9 mouse cellular contexts compared by ENCODE assay signal in the genomic region with DNA sequence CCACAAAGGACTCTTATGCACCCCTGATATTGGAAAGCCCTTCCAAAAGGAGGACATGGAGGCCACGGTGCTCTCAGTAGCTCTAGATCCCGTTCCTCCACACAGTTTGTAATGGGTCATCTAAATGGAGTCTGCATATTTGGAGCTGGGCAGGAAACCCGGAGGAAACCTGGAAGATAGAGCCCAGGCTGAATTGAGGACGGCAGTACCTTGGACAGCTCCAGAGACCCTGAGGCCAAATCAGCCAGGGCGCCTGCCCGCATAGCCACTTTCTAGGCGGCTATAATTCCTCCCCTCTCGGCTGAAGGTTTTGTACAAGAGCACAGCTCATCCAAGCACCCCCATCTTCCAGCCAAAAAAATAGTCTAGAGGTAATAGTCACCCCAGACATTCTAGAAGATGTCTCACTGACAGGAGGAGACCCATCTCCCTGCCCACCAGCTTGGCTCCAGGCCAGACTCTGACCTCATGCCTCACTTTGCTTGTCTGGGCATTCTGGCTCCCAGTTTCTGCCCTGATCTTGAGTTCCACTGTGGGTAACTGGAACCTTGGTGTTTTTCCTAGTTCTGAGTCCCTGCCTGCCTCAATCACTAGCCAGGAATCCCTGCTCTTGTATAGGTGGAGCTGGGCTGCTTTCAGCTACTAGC. TPM values are rescaled to one million over a fixed set of nuclear protein-coding genes. Genes with fewer than 3 reads are reported as not detected.
DNase-seq lines count a peak whose midpoint lies in the region; ATAC-seq and TF ChIP-seq lines count a peak whose summit lies in the region.
"Had no signal": no experiment of that assay in that cellular context is flagged by ENCODE, and none has a peak within 500 bp of the region (broad histone marks: within the 10 kb centered on the region; RNA-seq: fewer than 3 reads in every experiment).

No protein-coding gene starts in this region.

- no peak overlapping the region for H3K4me3 ChIP-seq in kidney, adult 2 months (ENCODE audit: insufficient read depth, low read depth, low read length)
- H3K4me3 ChIP-seq in kidney, embryonic 16.5 days (ENCODE audit: low read length) = no peak overlapping the region

- WGBS in kidney, adult 2 months = 6% methylated on average over 8 of the region's 8 CpGs
- 3% methylated on average over 8 of the region's 8 CpGs for WGBS in kidney, embryonic 16.5 days

- H3K27ac ChIP-seq in kidney, adult 2 months (ENCODE audit: insufficient read depth, low read depth, low read length) = no peak overlapping the region
- no peak overlapping the region for H3K27ac ChIP-seq in kidney, embryonic 16.5 days (ENCODE audit: low read length)
- H3K27ac ChIP-seq: limb, embryonic 12.5 days had no signal

- DNase-seq in kidney, adult 2 months = peak; percentile 29
- peak; percentile 65 for DNase-seq in NIH3T3 (ENCODE audit: low read depth)
- DNase-seq in adrenal gland, postnatal 36 days = peak; percentile 67 to 70
- peak; percentile 85 for DNase-seq in kidney, postnatal 10 days
- DNase-seq in retina, embryonic 14.5 days (ENCODE audit: low spot score) = peak; percentile 84
- no peak for DNase-seq in frontal cortex, postnatal 10 days (ENCODE audit: low spot score in 2 of 2)

- no peaks in the 10 kb centered on the region; the same call in 1 of the 2 replicates for H3K27me3 ChIP-seq in kidney, adult 2 months (replicated peaks; ENCODE audit: control insufficient read depth, insufficient read depth, low read length)
- H3K27me3 ChIP-seq in kidney, embryonic 16.5 days (ENCODE audit: insufficient read depth, low read length) = peaks cover 64% of the 10 kb centered on the region

- TF ChIP-seq CTCF in kidney, adult 2 months (conservative IDR thresholded peaks at IDR 0.05; ENCODE audit: insufficient read depth, insufficient read length, low read depth, low read length) = no peak

- no peaks in the 10 kb centered on the region for H3K4me1 ChIP-seq in kidney, adult 2 months (ENCODE audit: control insufficient read depth, insufficient read depth, low read length)
- H3K4me1 ChIP-seq in kidney, embryonic 16.5 days (ENCODE audit: insufficient read depth, low read length) = peaks cover 16% of the 10 kb centered on the region

- no peak overlapping the region for H3K4me2 ChIP-seq in kidney, embryonic 16.5 days (replicated peaks; ENCODE audit: low read depth, low read length)

- H3K9me3 ChIP-seq in kidney, embryonic 16.5 days (ENCODE audit: low read length) = no peaks in the 10 kb centered on the region
- H3K9me3 ChIP-seq: limb, embryonic 12.5 days had no signal

- ATAC-seq in kidney, embryonic 16.5 days (ENCODE audit: low FRiP score, low TSS enrichment) = no peak
- ATAC-seq in erythroid progenitor cell, adult 5-6 weeks (replicated peaks; ENCODE audit: low FRiP score, poor library complexity, severe bottlenecking) = no peak

- no peak overlapping the region for H3K9ac ChIP-seq in kidney, embryonic 16.5 days (replicated peaks; ENCODE audit: low read length)
- H3K9ac ChIP-seq: limb, embryonic 12.5 days had no signal

- H3K36me3 ChIP-seq in kidney, adult 2 months (ENCODE audit: control insufficient read depth, insufficient read depth, low read length) = no peaks in the 10 kb centered on the region
- no peaks in the 10 kb centered on the region for H3K36me3 ChIP-seq in kidney, embryonic 16.5 days (ENCODE audit: insufficient read depth, low read length)
- H3K36me3 ChIP-seq: limb, embryonic 12.5 days had no signal

- TF ChIP-seq POLR2A in kidney, adult 2 months (IDR thresholded peaks at IDR 0.05; ENCODE audit: low read depth, low read length) = no peak

RNA-seq across cellular contexts. Expression of gene Gabbr2, which starts 1.3 kb away (rescaled TPM):
- polyA plus RNA-seq in kidney, adult 2 months (2012; rRNA removed) = 0.26 and 0.28 TPM in 2 replicates
- 0.11 and 0.13 TPM in 2 replicates for polyA plus RNA-seq in kidney, embryonic 16.5 days (2015; fragmentation: Nextera tagmentation; extraction: Ambion mirVana)
- under 1 TPM in 1 of 2 experiments, not detected in 1; 0.20 TPM for total RNA-seq in adrenal gland, postnatal 36 days (2021)
- not detected in 2 replicates for total RNA-seq in erythroid progenitor cell, adult 5-6 weeks (2015; ENCODE audit: low replicate concordance)
- 0.38 and 1.2 TPM in 2 replicates for total RNA-seq in erythroid progenitor cell, adult 5-6 weeks (2017; ENCODE audit: low replicate concordance)

Comparison
In these comparisons a context has a peak if more than half of its experiments do, and no peak if none do; other contexts are left out.
1. DNase-seq: peak in kidney, adult 2 months (single experiment), NIH3T3 (single experiment), adrenal gland, postnatal 36 days (2 of 2), kidney, postnatal 10 days (single experiment) and retina, embryonic 14.5 days (single experiment); none in frontal cortex, postnatal 10 days (0 of 2).